Comparison of ENCODE assay signal across 13 mouse cellular contexts in genomic region chr7:89478490-89478889, GRCm38 (mm10). TPM values are rescaled to one million over a fixed set of nuclear protein-coding genes. Genes with fewer than 3 reads are reported as not detected.
DNase-seq lines count a peak whose midpoint lies in the region; ATAC-seq and TF ChIP-seq lines count a peak whose summit lies in the region.
"Had no signal": no experiment of that assay in that cellular context is flagged by ENCODE, and none has a peak within 500 bp of the region (broad histone marks: within the 10 kb centered on the region; RNA-seq: fewer than 3 reads in every experiment).

No protein-coding gene starts in this region.

- no peak overlapping the region for H3K4me3 ChIP-seq in forebrain, embryonic 12.5 days (replicated peaks)
- H3K4me3 ChIP-seq in forebrain, postnatal 0 days (ENCODE audit: low read depth, low read length): no peak overlapping the region
- no peak overlapping the region for H3K4me3 ChIP-seq in intestine, embryonic 14.5 days (ENCODE audit: low read depth, low read length)
- no peak overlapping the region for H3K4me3 ChIP-seq in intestine, postnatal 0 days (ENCODE audit: low read depth, low read length)
- H3K4me3 ChIP-seq: limb, embryonic 13.5 days; megakaryocyte, embryonic 14.5 days; myocyte had no signal

- H3K4me1 ChIP-seq in forebrain, embryonic 12.5 days: no peaks in the 10 kb centered on the region
- no peaks in the 10 kb centered on the region for H3K4me1 ChIP-seq in forebrain, postnatal 0 days (ENCODE audit: insufficient read depth)
- H3K4me1 ChIP-seq in intestine, embryonic 14.5 days (replicated peaks; ENCODE audit: control insufficient read depth, insufficient read depth, low read length): no peaks in the 10 kb centered on the region
- H3K4me1 ChIP-seq in intestine, postnatal 0 days (replicated peaks; ENCODE audit: control insufficient read depth, insufficient read depth, low read length): no peaks in the 10 kb centered on the region
- H3K4me1 ChIP-seq: megakaryocyte, embryonic 14.5 days had no signal

- no peaks in the 10 kb centered on the region for H3K9me3 ChIP-seq in forebrain, embryonic 12.5 days
- H3K9me3 ChIP-seq in forebrain, postnatal 0 days (ENCODE audit: low read length): no peaks in the 10 kb centered on the region
- H3K9me3 ChIP-seq in intestine, embryonic 14.5 days (ENCODE audit: control insufficient read depth, low read length): no peaks in the 10 kb centered on the region
- H3K9me3 ChIP-seq in intestine, postnatal 0 days (ENCODE audit: control insufficient read depth): no peaks in the 10 kb centered on the region
- H3K9me3 ChIP-seq: limb, embryonic 13.5 days; megakaryocyte, embryonic 14.5 days had no signal

- H3K36me3 ChIP-seq in forebrain, embryonic 12.5 days (replicated peaks): no peaks in the 10 kb centered on the region
- no peaks in the 10 kb centered on the region for H3K36me3 ChIP-seq in forebrain, postnatal 0 days (ENCODE audit: insufficient read depth)
- H3K36me3 ChIP-seq in intestine, embryonic 14.5 days (ENCODE audit: control insufficient read depth, insufficient read depth, low read length): no peaks in the 10 kb centered on the region
- H3K36me3 ChIP-seq in intestine, postnatal 0 days (ENCODE audit: control insufficient read depth, insufficient read depth): no peaks in the 10 kb centered on the region
- H3K36me3 ChIP-seq: limb, embryonic 13.5 days had no signal

- 94% methylated on average over 2 of the region's 2 CpGs for WGBS in forebrain, embryonic 12.5 days
- WGBS in forebrain, postnatal 0 days: 90% methylated on average over 2 of the region's 2 CpGs
- 71% methylated on average over 2 of the region's 2 CpGs for WGBS in intestine, embryonic 14.5 days
- WGBS in intestine, postnatal 0 days: 55% methylated on average over 2 of the region's 2 CpGs

- no peak for DNase-seq in forebrain, postnatal 0 days
- DNase-seq in intestine, embryonic 14.5 days (ENCODE audit: low spot score): no peak
- DNase-seq in retina, postnatal 1 day: peak; percentile 45
- no peak for DNase-seq in retina, embryonic 14.5 days (ENCODE audit: low spot score)
- DNase-seq in testis, postnatal 14 days (ENCODE audit: low spot score): peak; percentile 22
- DNase-seq in cerebellum, postnatal 4 days (ENCODE audit: low spot score in 2 of 2): no peak
- DNase-seq: adrenal gland, postnatal 36 days; cerebellum, adult 11 months had no signal

- no peak for TF ChIP-seq CTCF in forebrain, postnatal 0 days (IDR thresholded peaks at IDR 0.05; ENCODE audit: low read depth)
- TF ChIP-seq CTCF in intestine, postnatal 0 days (IDR thresholded peaks at IDR 0.05; ENCODE audit: low read depth): no peak

- no peak overlapping the region for H3K9ac ChIP-seq in forebrain, embryonic 12.5 days
- H3K9ac ChIP-seq in forebrain, postnatal 0 days: no peak overlapping the region
- no peak overlapping the region for H3K9ac ChIP-seq in intestine, embryonic 14.5 days (ENCODE audit: low read length)
- no peak overlapping the region for H3K9ac ChIP-seq in intestine, postnatal 0 days (ENCODE audit: low read depth, low read length)
- H3K9ac ChIP-seq: limb, embryonic 13.5 days had no signal

- ATAC-seq in forebrain, embryonic 12.5 days (ENCODE audit: low FRiP score): 0 out of 2 replicates have a peak, but pooled peaks have one; percentile 47
- no peak for ATAC-seq in forebrain, postnatal 0 days
- ATAC-seq in intestine, embryonic 14.5 days (replicated peaks; ENCODE audit: low FRiP score, low TSS enrichment, low read depth): peak; percentile 48; the same call in 1 of the 2 replicates
- no peak for ATAC-seq in intestine, postnatal 0 days

- H3K27me3 ChIP-seq in forebrain, embryonic 12.5 days: 0 out of 2 replicates have a peak, but pooled peaks cover 9% of the 10 kb centered on the region
- no peaks in the 10 kb centered on the region for H3K27me3 ChIP-seq in forebrain, postnatal 0 days (ENCODE audit: insufficient read depth, low read length)
- H3K27me3 ChIP-seq in intestine, embryonic 14.5 days (replicated peaks; ENCODE audit: control insufficient read depth, insufficient read depth, low read length): no peaks in the 10 kb centered on the region
- no peaks in the 10 kb centered on the region for H3K27me3 ChIP-seq in intestine, postnatal 0 days (replicated peaks; ENCODE audit: control insufficient read depth, insufficient read depth, low read length)

- H3K27ac ChIP-seq in forebrain, embryonic 12.5 days: no peak overlapping the region
- H3K27ac ChIP-seq in forebrain, postnatal 0 days (ENCODE audit: low read depth, low read length): no peak overlapping the region
- no peak overlapping the region for H3K27ac ChIP-seq in intestine, embryonic 14.5 days (ENCODE audit: low read depth)
- H3K27ac ChIP-seq in intestine, postnatal 0 days (ENCODE audit: low read depth, low read length): no peak overlapping the region
- H3K27ac ChIP-seq: limb, embryonic 13.5 days had no signal

- no peak overlapping the region for H3K4me2 ChIP-seq in forebrain, embryonic 12.5 days
- no peak overlapping the region for H3K4me2 ChIP-seq in forebrain, postnatal 0 days (ENCODE audit: low read depth)
- H3K4me2 ChIP-seq in intestine, embryonic 14.5 days (ENCODE audit: low read length): no peak overlapping the region
- no peak overlapping the region for H3K4me2 ChIP-seq in intestine, postnatal 0 days (replicated peaks; ENCODE audit: low read depth)
- H3K4me2 ChIP-seq: limb, embryonic 13.5 days had no signal

RNA-seq across cellular contexts. Expression of gene Prss23, which starts 48.5 kb away (rescaled TPM):
- 21.3 and 22.3 TPM in 2 replicates for polyA plus RNA-seq in forebrain, embryonic 12.5 days (2016; fragmentation: Nextera tagmentation; extraction: Ambion mirVana)
- total RNA-seq in forebrain, postnatal 0 days (2014; rRNA removed): 9.0 and 18.1 TPM in 2 replicates
- 9.7 and 11.5 TPM in 2 replicates for polyA plus RNA-seq in forebrain, postnatal 0 days (2015; fragmentation: Nextera tagmentation; extraction: Ambion mirVana)
- polyA plus RNA-seq in intestine, embryonic 14.5 days (2014; fragmentation: Nextera tagmentation; extraction: Ambion mirVana): 97.3 and 103 TPM in 2 replicates
- 72.4 and 87.9 TPM in 2 replicates for polyA plus RNA-seq in intestine, postnatal 0 days (2015; fragmentation: Nextera tagmentation; extraction: Ambion mirVana)

Comparison
In these comparisons a context has a peak if more than half of its experiments do, and no peak if none do; other contexts are left out.
1. ATAC-seq: peak in forebrain, embryonic 12.5 days (single experiment) and intestine, embryonic 14.5 days (single experiment); none in forebrain, postnatal 0 days (single experiment) and intestine, postnatal 0 days (single experiment).
2. DNase-seq: peak in retina, postnatal 1 day (single experiment) and testis, postnatal 14 days (single experiment); none in forebrain, postnatal 0 days (single experiment), intestine, embryonic 14.5 days (single experiment), retina, embryonic 14.5 days (single experiment) and cerebellum, postnatal 4 days (0 of 2).